Mouse (Mus musculus): Measurements from ENCODE around the gene Dguok.

Dguok gene

GRCm38 (mm10) chr6:83456131-83456983, 50.4 kb downstream of the Dguok start:
- ATAC-seq (ENCODE audit: low TSS enrichment), result peak; percentile 44

- no peak for ATAC-seq (ENCODE audit: low TSS enrichment)
Measured at GRCm38 (mm10) chr6:83455328-83456130, 51.2 kb downstream of the Dguok start.

- ATAC-seq (ENCODE audit: low TSS enrichment), result no peak
Measured at GRCm38 (mm10) chr6:83453706-83454105, 53.1 kb downstream of the Dguok start.

GRCm38 (mm10) chr6:83450451-83451303, 56.1 kb downstream of the Dguok start:
- ATAC-seq (ENCODE audit: low TSS enrichment), result no peak

- no peak for ATAC-seq (ENCODE audit: low TSS enrichment)
Measured at GRCm38 (mm10) chr6:83449440-83449839, 57.3 kb downstream of the Dguok start.

- ATAC-seq (ENCODE audit: low TSS enrichment), result no peak
Measured at GRCm38 (mm10) chr6:83448911-83449310, 57.9 kb downstream of the Dguok start.

- ATAC-seq (ENCODE audit: low TSS enrichment), result no peak
Measured at GRCm38 (mm10) chr6:83447031-83447430, 59.7 kb downstream of the Dguok start.

GRCm38 (mm10) chr6:83445796-83446195, 61.0 kb downstream of the Dguok start:
- ATAC-seq (ENCODE audit: low TSS enrichment), result no peak

GRCm38 (mm10) chr6:83443441-83444340, 63.1 kb downstream of the Dguok start:
- ATAC-seq (ENCODE audit: low TSS enrichment), result no peak

GRCm38 (mm10) chr6:83442639-83443038, 64.1 kb downstream of the Dguok start:
- ATAC-seq (ENCODE audit: low TSS enrichment), result no peak

- peak; percentile 64 for ATAC-seq (ENCODE audit: low TSS enrichment)
Measured at GRCm38 (mm10) chr6:83441259-83442061, 65.3 kb downstream of the Dguok start.

- ATAC-seq (ENCODE audit: low TSS enrichment), result peak; percentile 39
Measured at GRCm38 (mm10) chr6:83440510-83441258, 66.1 kb downstream of the Dguok start.

GRCm38 (mm10) chr6:83440197-83440509, 66.6 kb downstream of the Dguok start:
- no peak for ATAC-seq (ENCODE audit: low TSS enrichment)

- ATAC-seq (ENCODE audit: low TSS enrichment), result 0 out of 2 replicates have a peak, but pooled peaks have one; percentile 4
Measured at GRCm38 (mm10) chr6:83439781-83440180, 67.0 kb downstream of the Dguok start.

GRCm38 (mm10) chr6:83439119-83439767, 67.5 kb downstream of the Dguok start:
- ATAC-seq (ENCODE audit: low TSS enrichment), result no peak

GRCm38 (mm10) chr6:83438584-83438983, 68.2 kb downstream of the Dguok start:
- 0 out of 2 replicates have a peak, but pooled peaks have one; percentile 0 for ATAC-seq (ENCODE audit: low TSS enrichment)

- no peak for ATAC-seq (ENCODE audit: low TSS enrichment)
Measured at GRCm38 (mm10) chr6:83437802-83438201, 69.0 kb downstream of the Dguok start.

- ATAC-seq (ENCODE audit: low TSS enrichment), result no peak
Measured at GRCm38 (mm10) chr6:83437225-83437624, 69.5 kb downstream of the Dguok start.

GRCm38 (mm10) chr6:83436547-83436946, 70.2 kb downstream of the Dguok start:
- no peak for ATAC-seq (ENCODE audit: low TSS enrichment)

Measured in frontal cortex, adult (tissue).